Mouse (Mus musculus) E14TG2a.4 (cell line): ENCODE results near the gene Kcnj5.

Experiments
- CTCF ChIP-seq: conservative IDR thresholded peaks from 2 replicates; pipeline ENCODE4 v1.5.1; 2014; ENCODE audit warnings: low read length
- NANOG ChIP-seq: IDR thresholded peaks from 2 replicates; pipeline ENCODE4 v1.6.1; 2014; ENCODE audit warnings: borderline replicate concordance, low read length, mixed read lengths
- POU5F1 ChIP-seq: IDR thresholded peaks from 2 replicates; pipeline ENCODE4 v1.6.1; 2014; ENCODE audit warnings: low read length, borderline replicate concordance

GRCm38 (mm10) chr9:32360770-32361169 is 16.6 kb upstream of the Kcnj5 start:
- TF ChIP-seq CTCF (no peak), POU5F1 (no peak), NANOG (no peak)
